Mouse (Mus musculus): ENCODE measurements around the gene Slc25a10. TPM values are rescaled to one million over a fixed set of nuclear protein-coding genes. Genes with fewer than 3 reads are reported as not detected.

The Slc25a10 gene
- polyA plus RNA-seq, 1 experiment from 2014 or later, result 27.6 TPM

DNA sequence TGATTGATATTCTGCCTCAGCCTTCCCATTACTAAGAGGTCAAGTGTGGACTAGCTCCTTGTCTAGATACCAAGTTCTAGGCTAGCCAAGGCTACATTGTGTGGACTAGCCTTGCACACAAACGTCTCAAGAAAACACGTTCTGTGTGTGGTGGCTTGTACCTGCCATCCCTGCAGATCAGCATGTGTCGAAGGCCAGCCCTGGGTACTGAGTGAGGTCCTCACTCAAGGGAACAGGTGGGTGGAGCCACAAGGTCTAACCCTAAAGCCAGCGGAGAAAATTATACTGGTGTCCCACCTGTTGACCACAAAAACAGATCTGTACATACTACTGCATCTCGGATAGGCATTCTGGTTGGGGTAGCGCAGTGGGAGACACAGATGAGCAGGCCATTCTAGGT is 8.3 kb downstream of the Slc25a10 start:
- no peak for ATAC-seq (ENCODE audit: low FRiP score)
- H3K4me1 ChIP-seq, result no peaks in the 10 kb centered on the region
- no peaks in the 10 kb centered on the region for H3K27me3 ChIP-seq (replicated peaks)
- peaks cover 34% of the 10 kb centered on the region for H3K36me3 ChIP-seq
- no peak overlapping the region for H3K4me3 ChIP-seq (replicated peaks)
- H3K9me3 ChIP-seq (replicated peaks), result no peaks in the 10 kb centered on the region
- no peak overlapping the region for H3K27ac ChIP-seq (replicated peaks)
- WGBS, result 85% methylated on average over 6 of the region's 6 CpGs
- H3K4me2 ChIP-seq, result no peak overlapping the region
- no peak overlapping the region for H3K9ac ChIP-seq (replicated peaks)

DNA sequence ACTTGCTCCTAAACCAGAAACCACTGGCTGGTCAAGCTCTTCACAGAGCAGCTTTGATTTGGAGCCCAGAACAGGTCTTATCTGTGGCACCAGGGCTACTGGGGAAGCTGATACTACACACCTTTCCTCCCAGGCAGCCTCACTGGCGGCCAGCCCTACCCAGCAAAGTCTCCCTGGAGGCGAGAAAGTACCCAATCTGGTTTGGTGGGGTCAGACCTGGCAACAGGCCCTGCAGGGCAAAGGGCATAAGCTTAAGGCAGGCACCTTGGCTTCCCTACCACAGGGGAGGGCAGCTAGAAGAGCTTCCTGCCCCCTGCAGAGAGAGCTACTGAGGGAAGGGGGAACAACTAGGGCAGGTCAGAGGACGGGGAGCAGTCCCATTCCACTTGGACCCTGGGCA is 8.7 kb downstream of the Slc25a10 start:
- no peak overlapping the region for H3K4me2 ChIP-seq
- 27% methylated on average over 3 of the region's 3 CpGs for WGBS

DNA sequence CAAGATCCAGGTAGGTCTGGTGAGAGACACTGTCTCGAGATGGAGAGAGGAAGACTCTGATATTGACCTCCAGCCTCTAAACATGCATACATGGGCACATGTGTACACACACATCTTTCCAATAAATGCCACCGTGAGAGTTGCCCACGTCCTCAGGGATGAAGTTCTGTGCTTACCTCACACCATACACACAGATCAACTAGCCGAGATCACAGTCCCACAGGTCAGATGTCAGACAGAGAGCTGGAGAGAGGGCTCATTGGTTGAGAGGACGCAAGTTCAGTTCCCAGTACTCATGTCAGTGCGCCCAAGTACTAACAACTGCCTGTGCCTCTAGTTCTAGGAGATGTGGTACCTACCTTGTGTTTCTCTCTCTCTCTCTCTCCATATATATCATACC is 9.4 kb downstream of the Slc25a10 start:
- WGBS, result 66% methylated on average over 6 of the region's 6 CpGs
- no peak for ATAC-seq (ENCODE audit: low FRiP score)

More for the DNA sequence above, 8.7 kb downstream of the Slc25a10 start:
- no peak for ATAC-seq (ENCODE audit: low FRiP score)
- H3K9ac ChIP-seq (replicated peaks), result no peak overlapping the region
- H3K4me1 ChIP-seq, result no peaks in the 10 kb centered on the region
- no peaks in the 10 kb centered on the region for H3K27me3 ChIP-seq (replicated peaks)
- H3K27ac ChIP-seq (replicated peaks), result no peak overlapping the region
- peaks cover 29% of the 10 kb centered on the region for H3K36me3 ChIP-seq
- no peak overlapping the region for H3K4me3 ChIP-seq (replicated peaks)
- no peaks in the 10 kb centered on the region for H3K9me3 ChIP-seq (replicated peaks)

GRCm38 (mm10) chr11:120501701-120502100 is 10.1 kb downstream of the Slc25a10 start:
- Histone ChIP-seq H3K4me3 (replicated peaks) (no peak overlapping the region), H3K27ac (replicated peaks) (no peak overlapping the region), H3K9ac (replicated peaks) (no peak overlapping the region), H3K4me2 (no peak overlapping the region), H3K4me1 (no peaks in the 10 kb centered on the region), H3K27me3 (replicated peaks) (no peaks in the 10 kb centered on the region), H3K9me3 (replicated peaks) (no peaks in the 10 kb centered on the region), H3K36me3 (peaks cover 23% of the 10 kb centered on the region)
- WGBS, result 83% methylated on average over 4 of the region's 4 CpGs
- ATAC-seq (ENCODE audit: low FRiP score), result no peak

More for the DNA sequence above, 9.4 kb downstream of the Slc25a10 start:
- Histone ChIP-seq H3K9ac (replicated peaks) (no peak overlapping the region), H3K9me3 (replicated peaks) (no peaks in the 10 kb centered on the region), H3K27ac (replicated peaks) (no peak overlapping the region), H3K4me1 (no peaks in the 10 kb centered on the region), H3K36me3 (peaks cover 25% of the 10 kb centered on the region), H3K4me2 (no peak overlapping the region), H3K4me3 (replicated peaks) (no peak overlapping the region), H3K27me3 (replicated peaks) (no peaks in the 10 kb centered on the region)

DNA sequence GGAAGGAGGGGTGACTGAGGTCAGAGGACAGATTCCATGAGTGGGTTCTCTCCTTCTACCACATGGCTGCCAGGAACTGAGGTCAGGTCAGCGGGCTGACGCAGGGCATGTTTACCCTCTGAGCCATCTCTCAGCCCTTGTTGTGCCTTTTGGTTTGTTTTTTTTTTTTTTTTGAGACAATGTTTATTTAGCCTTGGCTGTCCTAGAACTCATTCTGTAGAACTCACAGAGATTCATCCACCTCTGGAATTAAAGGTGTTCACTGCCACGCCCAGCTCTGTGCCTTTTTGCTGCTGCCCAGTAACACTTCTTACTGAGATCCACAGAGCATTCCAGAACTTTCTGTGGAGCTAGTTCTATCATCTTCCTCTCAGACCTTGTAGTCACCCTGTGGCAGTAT is 14.0 kb downstream of the Slc25a10 start:
- Histone ChIP-seq H3K4me1 (0 out of 2 replicates have a peak, but pooled peaks cover 2% of the 10 kb centered on the region), H3K4me2 (no peak overlapping the region), H3K36me3 (no peaks in the 10 kb centered on the region), H3K9me3 (replicated peaks) (no peaks in the 10 kb centered on the region), H3K9ac (replicated peaks) (no peak overlapping the region), H3K4me3 (replicated peaks) (no peak overlapping the region), H3K27ac (replicated peaks) (no peak overlapping the region), H3K27me3 (replicated peaks) (no peaks in the 10 kb centered on the region)
- no peak for ATAC-seq (ENCODE audit: low FRiP score)
- 92% methylated on average over 3 of the region's 3 CpGs for WGBS

DNA sequence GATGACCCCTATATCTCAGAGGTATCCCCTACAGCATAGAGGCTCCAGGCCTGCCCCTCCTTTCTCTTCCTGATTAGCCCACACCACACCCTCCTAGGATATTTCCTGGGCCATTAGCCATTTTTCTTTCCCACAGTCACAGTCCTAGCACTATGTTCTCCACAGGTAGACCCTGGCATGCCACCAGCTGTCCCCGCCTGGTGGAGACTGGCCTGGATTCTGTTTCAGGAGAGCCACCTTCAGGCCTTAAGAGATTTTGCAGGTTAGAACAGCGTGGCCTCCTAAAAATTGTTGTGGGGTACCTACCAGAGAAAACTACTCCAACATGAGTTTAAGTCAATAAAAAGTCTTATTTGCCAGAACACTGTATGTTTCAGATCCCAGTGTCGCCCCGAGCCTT is 15.3 kb downstream of the Slc25a10 start:
- 50% methylated on average over 4 of the region's 4 CpGs for WGBS
- no peak overlapping the region for H3K9ac ChIP-seq (replicated peaks)
- no peak overlapping the region for H3K27ac ChIP-seq (replicated peaks)
- no peak overlapping the region for H3K4me3 ChIP-seq (replicated peaks)
- no peaks in the 10 kb centered on the region for H3K9me3 ChIP-seq (replicated peaks)
- no peak for ATAC-seq (ENCODE audit: low FRiP score)
- H3K27me3 ChIP-seq (replicated peaks), result no peaks in the 10 kb centered on the region
- no peaks in the 10 kb centered on the region for H3K36me3 ChIP-seq
- H3K4me1 ChIP-seq, result 0 out of 2 replicates have a peak, but pooled peaks cover 4% of the 10 kb centered on the region
- no peak overlapping the region for H3K4me2 ChIP-seq

DNA sequence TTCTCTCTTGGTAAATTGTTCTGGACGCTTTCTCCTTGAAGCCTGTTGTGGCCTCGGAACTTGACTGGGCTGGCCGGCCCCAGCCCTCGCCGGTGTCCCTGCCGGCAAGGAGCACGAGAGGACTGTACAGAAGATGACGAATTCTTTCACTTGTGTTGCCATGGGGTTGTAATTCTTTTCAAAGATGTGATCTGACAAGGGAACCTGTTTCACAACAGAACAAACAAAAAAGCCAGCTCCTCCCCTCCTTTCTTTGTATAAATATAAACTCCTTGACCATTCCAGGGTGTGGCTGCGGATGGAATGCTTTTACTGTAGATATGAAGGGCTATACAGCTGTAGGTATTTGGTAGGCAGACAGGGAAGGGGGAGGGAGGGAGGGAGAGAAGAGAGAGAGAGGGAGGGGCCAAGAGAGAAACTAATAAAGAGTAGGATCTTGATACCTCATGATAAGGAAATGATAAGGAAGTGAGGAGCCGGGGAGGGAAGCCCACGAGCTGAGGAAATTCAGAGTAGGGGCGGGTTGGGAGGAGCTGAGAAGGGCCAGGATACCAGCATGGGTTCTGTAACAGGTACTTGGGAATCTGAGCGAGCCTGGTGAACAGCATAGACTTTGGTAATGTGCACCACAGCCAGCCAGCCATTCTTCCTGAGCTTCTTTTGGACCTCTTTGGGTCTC is 16.1 kb downstream of the Slc25a10 start:
- ATAC-seq (ENCODE audit: low FRiP score), result no peak
- H3K4me3 ChIP-seq (replicated peaks), result no peak overlapping the region
- WGBS, result 68% methylated on average over 13 of the region's 13 CpGs
- no peak overlapping the region for H3K27ac ChIP-seq (replicated peaks)
- H3K9ac ChIP-seq (replicated peaks), result no peak overlapping the region
- H3K27me3 ChIP-seq (replicated peaks), result no peaks in the 10 kb centered on the region
- no peak overlapping the region for H3K4me2 ChIP-seq
- H3K9me3 ChIP-seq (replicated peaks), result no peaks in the 10 kb centered on the region
- H3K4me1 ChIP-seq, result 0 out of 2 replicates have a peak, but pooled peaks cover 4% of the 10 kb centered on the region
- no peaks in the 10 kb centered on the region for H3K36me3 ChIP-seq

- Histone ChIP-seq H3K27ac (replicated peaks) (no peak overlapping the region), H3K36me3 (no peaks in the 10 kb centered on the region), H3K27me3 (replicated peaks) (no peaks in the 10 kb centered on the region), H3K4me3 (replicated peaks) (no peak overlapping the region), H3K4me2 (no peak overlapping the region), H3K9ac (replicated peaks) (no peak overlapping the region), H3K9me3 (replicated peaks) (no peaks in the 10 kb centered on the region), H3K4me1 (0 out of 2 replicates have a peak, but pooled peaks cover 4% of the 10 kb centered on the region)
- 86% methylated on average over 9 of the region's 9 CpGs for WGBS
- no peak for ATAC-seq (ENCODE audit: low FRiP score)
Measured at GRCm38 (mm10) chr11:120508290-120508870, 16.7 kb downstream of the Slc25a10 start.

DNA sequence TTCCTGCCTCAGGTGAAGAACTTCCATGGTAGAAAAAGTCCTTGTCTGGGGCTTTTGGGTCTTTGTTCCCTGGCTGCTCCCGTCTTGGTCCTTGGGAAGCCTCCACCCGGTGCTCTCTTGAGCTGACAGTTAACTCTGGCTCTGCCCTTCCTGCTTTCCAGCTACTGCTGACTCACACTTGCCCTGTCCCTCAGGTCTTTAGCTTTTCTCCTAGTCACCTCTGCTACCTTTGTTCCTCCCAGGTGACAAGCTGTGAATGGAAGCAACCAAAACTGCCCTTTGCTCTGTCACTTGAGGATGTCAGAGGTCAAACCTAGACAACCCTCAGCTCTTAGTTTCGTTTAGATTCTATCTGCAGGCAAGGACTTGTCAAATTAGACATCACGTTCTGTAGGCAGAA is 18.3 kb downstream of the Slc25a10 start:
- Histone ChIP-seq H3K4me3 (replicated peaks) (no peak overlapping the region), H3K9ac (replicated peaks) (no peak overlapping the region), H3K36me3 (no peaks in the 10 kb centered on the region), H3K27ac (replicated peaks) (no peak overlapping the region), H3K9me3 (replicated peaks) (no peaks in the 10 kb centered on the region), H3K27me3 (replicated peaks) (no peaks in the 10 kb centered on the region), H3K4me1 (0 out of 2 replicates have a peak, but pooled peaks cover 4% of the 10 kb centered on the region), H3K4me2 (no peak overlapping the region)
- WGBS, result 71% methylated on average over 4 of the region's 4 CpGs
- no peak for ATAC-seq (ENCODE audit: low FRiP score)

GRCm38 (mm10) chr11:120510375-120511030 is 18.9 kb downstream of the Slc25a10 start:
- Histone ChIP-seq H3K4me2 (peak overlapping the region; percentile 43), H3K9ac (replicated peaks) (peak overlapping the region; percentile 32; the same call in 1 of the 2 replicates), H3K9me3 (replicated peaks) (no peaks in the 10 kb centered on the region), H3K27ac (replicated peaks) (no peak overlapping the region), H3K27me3 (replicated peaks) (no peaks in the 10 kb centered on the region), H3K4me1 (0 out of 2 replicates have a peak, but pooled peaks cover 5% of the 10 kb centered on the region), H3K36me3 (no peaks in the 10 kb centered on the region), H3K4me3 (replicated peaks) (no peak overlapping the region)
- 13% methylated on average over 16 of the region's 16 CpGs for WGBS
- no peak for ATAC-seq (ENCODE audit: low FRiP score)

DNA sequence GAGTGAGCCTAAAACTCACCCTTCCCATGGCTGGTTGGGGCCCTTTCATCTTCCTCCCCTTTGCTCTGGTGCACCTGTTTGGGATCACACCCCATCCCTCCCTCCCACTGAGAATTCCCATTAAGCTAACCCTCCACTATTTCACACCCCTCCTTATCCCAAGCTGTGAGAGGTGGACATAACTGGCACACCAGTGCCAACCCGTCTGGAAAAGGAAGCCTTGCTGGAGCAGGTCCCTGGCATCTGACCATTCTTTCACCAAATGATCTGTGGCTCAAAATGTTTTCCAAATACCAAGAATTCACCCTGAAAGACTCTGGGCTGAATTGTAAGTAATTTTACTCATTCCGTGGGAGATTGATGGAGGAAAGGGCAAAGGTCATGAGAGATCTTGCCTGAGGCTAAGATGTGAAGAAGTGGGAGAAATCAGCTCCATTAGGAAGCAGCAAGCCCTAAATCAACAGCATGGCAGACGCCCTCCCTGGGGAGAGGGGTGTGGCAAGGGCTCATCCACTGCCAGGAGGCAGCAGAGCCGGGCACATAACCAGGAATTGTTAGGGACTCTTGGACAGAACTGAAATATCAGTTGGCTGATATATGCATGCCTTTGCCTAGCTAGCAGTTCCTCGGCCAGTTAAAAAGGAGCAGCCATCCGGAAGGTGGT is 21.3 kb downstream of the Slc25a10 start:
- WGBS, result 31% methylated on average over 6 of the region's 6 CpGs
- Histone ChIP-seq H3K27ac (replicated peaks) (no peak overlapping the region), H3K27me3 (replicated peaks) (no peaks in the 10 kb centered on the region), H3K4me2 (no peak overlapping the region), H3K4me1 (peaks cover 9% of the 10 kb centered on the region; the same call in 1 of the 2 replicates), H3K9me3 (replicated peaks) (no peaks in the 10 kb centered on the region), H3K4me3 (replicated peaks) (no peak overlapping the region), H3K9ac (replicated peaks) (no peak overlapping the region), H3K36me3 (no peaks in the 10 kb centered on the region)
- ATAC-seq (ENCODE audit: low FRiP score), result no peak
